Mouse (Mus musculus): ENCODE data around the gene Tcl1b5. TPM values are rescaled to one million over a fixed set of nuclear protein-coding genes. Genes with fewer than 3 reads are reported as not detected.
"Not testable (repeated sequence)": the region's sequence is repeated elsewhere in the genome, so short reads cannot be mapped to it uniquely, and the experiment has no call there.

The Tcl1b5 gene
- polyA plus RNA-seq, 1 experiment from 2014 or later = not detected

DNA sequence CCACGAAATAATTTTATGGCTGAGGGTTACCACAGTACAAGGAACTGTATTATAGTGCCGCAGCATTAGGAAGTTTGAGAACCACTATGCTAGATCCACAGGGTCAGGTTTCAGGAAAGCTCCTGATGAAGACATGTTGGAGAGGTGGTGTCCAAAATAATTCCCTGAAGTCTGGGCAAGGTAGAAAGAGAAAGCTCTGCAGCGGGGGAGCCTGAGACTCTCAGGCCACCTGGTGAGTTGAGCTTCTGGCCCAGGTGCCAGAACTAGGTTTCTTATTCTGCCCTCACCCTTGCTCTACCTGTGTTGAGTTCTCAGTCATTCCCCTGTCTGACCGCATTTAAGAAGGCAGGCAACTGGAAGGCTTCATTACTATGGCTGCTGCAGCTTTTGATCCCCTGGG lies 16.8 kb upstream of the Tcl1b5 start, which contains the start of gene Tcl1b1:
Tcl1b1 (plus strand) TSS at position 301 of the 400 bp plus-strand sequence.
- no peaks in the 10 kb centered on the region for H3K27me3 ChIP-seq
- in situ Hi-C loops (cut with MboI; ENCODE audit: low pct_unique_long_range_greater_than_20kb) = no loop called here
- POLR2A ChIA-PET = no interaction called here
- CTCF ChIA-PET = no interaction called here
- no peak for TF ChIP-seq CTCF (IDR thresholded peaks at IDR 0.05)
- DNase-seq (ENCODE audit: low read depth, low spot score) (no peak), ATAC-seq (no peak)

DNA sequence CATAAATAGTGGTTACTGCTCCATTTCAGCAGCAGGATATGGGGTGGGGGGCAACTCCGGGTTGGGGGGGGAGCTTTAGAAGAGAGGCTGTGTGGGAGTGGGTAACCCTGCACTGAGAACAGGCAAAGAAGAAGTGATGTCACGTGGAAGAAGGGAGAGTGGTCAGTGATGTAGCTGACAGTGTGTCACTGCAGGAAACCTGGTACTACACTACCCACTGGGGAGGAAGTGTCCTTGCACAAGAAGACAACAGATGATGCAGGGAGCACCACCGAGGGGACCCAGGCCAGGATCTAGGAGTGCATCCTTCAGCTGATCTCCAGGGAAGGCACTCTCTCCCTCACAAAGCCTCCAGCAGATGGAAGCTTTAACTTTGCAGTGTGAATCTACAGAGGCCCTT lies 9.4 kb upstream of the Tcl1b5 start:
- DNase-seq (ENCODE audit: low read depth, low spot score) (no peak), ATAC-seq (no peak)
- CTCF ChIA-PET = no interaction called here
- H3K27me3 ChIP-seq = peaks cover 10% of the 10 kb centered on the region
- in situ Hi-C loops (cut with MboI; ENCODE audit: low pct_unique_long_range_greater_than_20kb) = no loop called here
- no peak for TF ChIP-seq CTCF (IDR thresholded peaks at IDR 0.05)
- POLR2A ChIA-PET = no interaction called here

DNA sequence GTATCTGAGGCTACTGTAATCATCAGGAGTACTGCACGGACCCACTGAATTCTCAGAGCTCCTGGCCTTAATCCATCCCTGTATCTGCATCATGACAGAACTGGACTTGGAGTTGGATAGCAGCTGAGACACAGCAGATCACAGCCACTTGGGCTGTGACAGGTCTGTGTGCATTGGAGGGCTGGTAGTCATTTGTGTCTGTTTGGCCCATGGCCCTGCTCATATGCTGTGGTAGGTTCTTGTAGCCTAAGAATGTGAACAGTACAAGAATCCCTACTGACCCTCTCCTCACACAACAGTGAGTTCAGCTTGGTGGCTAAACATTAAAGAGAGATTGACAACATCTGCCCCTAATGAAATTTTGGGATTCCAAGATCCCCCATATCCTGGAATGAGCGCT lies 2.8 kb upstream of the Tcl1b5 start:
- CTCF ChIA-PET = no interaction called here
- no peak for ATAC-seq
- in situ Hi-C loops (cut with MboI; ENCODE audit: low pct_unique_long_range_greater_than_20kb) = no loop called here
- peaks cover 21% of the 10 kb centered on the region for H3K27me3 ChIP-seq
- DNase-seq (ENCODE audit: low read depth, low spot score) = no peak
- POLR2A ChIA-PET = no interaction called here
- no peak for TF ChIP-seq CTCF (IDR thresholded peaks at IDR 0.05)

DNA sequence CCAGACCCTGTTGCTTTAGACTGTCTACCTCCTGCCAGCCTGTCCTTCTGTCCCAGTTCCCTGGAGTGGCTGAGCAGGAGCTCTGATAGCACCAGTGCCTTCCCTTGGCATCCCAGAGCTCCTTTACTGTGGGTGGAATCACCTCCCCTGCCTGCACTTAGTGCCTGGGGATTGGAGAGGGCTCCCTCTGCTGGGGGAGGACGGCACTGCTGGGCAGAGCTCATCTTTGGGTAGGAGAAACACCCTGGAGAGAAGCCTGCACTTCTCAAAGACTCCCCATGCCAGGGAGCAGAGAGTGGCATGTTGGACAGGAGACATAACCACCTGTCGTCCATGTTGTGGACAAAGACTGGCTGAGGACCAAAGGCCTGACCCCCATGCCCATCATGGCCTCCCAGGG lies 1.8 kb upstream of the Tcl1b5 start:
- in situ Hi-C loops (cut with MboI; ENCODE audit: low pct_unique_long_range_greater_than_20kb); DNase-seq (ENCODE audit: low read depth, low spot score): not testable (repeated sequence)

DNA sequence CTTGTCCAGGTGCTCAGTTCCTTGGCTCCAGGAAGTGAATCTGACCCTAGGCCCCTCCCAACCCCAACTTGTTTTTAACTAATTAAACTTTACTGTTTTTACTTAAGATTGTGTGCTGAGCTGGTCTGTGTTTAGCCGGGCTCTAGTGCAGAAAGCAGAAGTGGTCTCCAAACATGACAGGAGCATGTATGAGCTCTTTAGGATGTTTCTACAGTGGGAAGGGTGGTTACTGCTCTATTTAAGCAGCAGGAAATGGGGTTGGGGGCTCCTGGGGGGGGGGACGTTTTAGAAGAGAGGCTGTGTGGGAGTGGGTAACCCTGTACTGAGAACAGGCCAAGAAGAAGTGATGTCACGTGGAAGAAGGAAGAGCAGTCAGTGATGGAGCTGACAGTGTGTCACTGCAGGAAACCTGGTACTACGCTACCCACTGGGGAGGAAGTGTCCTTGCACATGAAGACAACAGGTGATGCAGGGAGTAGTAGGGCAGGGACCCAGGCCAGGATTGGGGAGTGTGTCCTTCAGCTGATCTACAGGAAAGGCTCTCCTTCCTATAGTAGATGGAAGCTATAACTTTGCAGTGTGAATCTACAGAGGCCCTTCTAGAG lies 5.0 kb downstream of the Tcl1b5 start:
- DNase-seq (ENCODE audit: low read depth, low spot score); H3K27me3 ChIP-seq; POLR2A ChIA-PET; in situ Hi-C loops (cut with MboI; ENCODE audit: low pct_unique_long_range_greater_than_20kb); CTCF ChIA-PET; ATAC-seq: not testable (repeated sequence)

More for the DNA sequence above, 1.8 kb upstream of the Tcl1b5 start:
- ATAC-seq = peak; percentile 65
- POLR2A ChIA-PET, CTCF ChIA-PET: not testable (repeated sequence)
- H3K27me3 ChIP-seq = peaks cover 21% of the 10 kb centered on the region
- TF ChIP-seq CTCF (IDR thresholded peaks at IDR 0.05) = peak; percentile 46

DNA sequence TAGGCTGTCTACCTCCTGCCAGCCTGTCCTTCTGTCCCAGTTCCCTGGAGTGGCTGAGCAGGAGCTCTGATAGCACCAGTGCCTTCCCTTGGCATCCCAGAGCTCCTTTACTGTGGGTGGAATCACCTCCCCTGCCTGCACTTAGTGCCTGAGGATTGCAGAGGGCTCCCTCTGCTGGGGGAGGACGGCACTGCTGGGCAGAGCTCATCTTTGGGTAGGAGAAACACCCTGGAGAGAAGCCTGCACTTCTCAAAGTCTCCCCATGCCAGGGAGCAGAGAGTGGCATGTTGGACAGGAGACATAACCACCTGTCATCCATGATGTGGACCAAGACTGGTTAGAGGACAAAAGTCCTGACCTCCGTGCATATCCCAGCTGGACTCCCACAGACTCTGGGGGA lies 12.8 kb downstream of the Tcl1b5 start:
- H3K27me3 ChIP-seq; ATAC-seq; DNase-seq (ENCODE audit: low read depth, low spot score); CTCF ChIA-PET; POLR2A ChIA-PET; in situ Hi-C loops (cut with MboI; ENCODE audit: low pct_unique_long_range_greater_than_20kb): not testable (repeated sequence)
- TF ChIP-seq CTCF (IDR thresholded peaks at IDR 0.05) = peak; percentile 37

DNA sequence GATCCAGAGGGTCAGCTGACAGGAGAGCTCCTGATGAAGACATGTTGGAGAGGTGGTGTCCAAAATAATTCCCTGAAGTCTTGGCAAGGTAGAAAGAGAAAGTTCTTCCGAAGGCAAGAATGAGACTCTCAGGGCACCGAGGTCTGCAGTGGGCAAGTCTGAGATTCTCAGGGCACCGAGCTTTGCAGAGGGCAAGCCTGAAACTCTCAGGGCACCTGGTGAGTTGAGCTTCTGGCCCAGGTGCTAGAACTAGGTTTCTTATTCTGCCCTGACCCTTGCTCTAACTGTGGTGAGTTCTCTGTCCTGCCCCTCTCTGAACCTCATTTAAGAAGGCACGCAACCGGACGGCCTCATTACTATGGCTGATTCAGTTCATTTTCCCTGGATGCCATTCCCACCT lies 14.6 kb downstream of the Tcl1b5 start, which contains the start of gene Tcl1b3:
Tcl1b3 (plus strand) TSS at position 301 of the 400 bp plus-strand sequence.
- CTCF ChIA-PET = not testable (repeated sequence)

DNA sequence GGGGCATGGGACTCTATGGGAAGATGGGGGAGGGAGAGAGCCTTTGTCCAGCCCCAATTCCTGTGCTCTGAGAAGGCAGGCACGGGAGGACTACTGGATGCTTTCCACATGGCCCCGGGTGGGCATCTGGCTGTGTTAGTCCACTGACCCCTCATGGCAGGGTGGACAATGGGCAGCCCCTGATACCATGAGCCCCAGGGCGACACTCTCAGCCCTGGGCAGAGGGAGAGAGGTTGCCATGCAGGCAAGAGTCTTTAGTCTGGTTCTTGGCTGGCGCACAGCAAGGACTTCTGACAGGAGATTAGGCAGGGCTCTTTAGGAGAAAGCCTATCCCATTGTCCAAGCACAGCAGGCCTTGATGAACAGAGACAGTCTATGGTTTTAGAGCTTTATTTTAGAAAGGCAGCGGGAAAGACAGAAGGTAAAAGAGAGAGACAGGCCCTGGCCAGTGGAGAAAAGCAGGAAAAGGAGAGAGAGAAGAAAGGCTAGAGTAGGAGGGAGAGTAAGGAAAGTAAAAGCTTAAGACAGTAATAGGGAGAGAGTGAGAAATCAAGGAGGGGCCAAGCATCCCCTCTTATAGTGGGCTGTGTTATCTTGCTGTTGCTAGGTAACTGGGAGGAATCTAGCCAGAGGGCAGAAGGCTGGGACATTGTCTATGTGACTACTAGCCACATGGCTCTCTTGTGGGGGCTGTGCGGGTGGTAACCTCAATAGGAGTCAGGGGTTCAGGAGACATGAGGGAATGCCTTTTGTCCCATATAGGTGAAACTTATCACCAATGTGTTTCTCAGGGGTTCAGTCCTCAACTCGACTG lies 23.7 kb downstream of the Tcl1b5 start:
- DNase-seq (ENCODE audit: low read depth, low spot score); POLR2A ChIA-PET; CTCF ChIA-PET; ATAC-seq; H3K27me3 ChIP-seq; in situ Hi-C loops (cut with MboI; ENCODE audit: low pct_unique_long_range_greater_than_20kb): not testable (repeated sequence)

More for the DNA sequence above, 14.6 kb downstream of the Tcl1b5 start, which contains the start of gene Tcl1b3:
- POLR2A ChIA-PET; in situ Hi-C loops (cut with MboI; ENCODE audit: low pct_unique_long_range_greater_than_20kb); DNase-seq (ENCODE audit: low read depth, low spot score); ATAC-seq; H3K27me3 ChIP-seq: not testable (repeated sequence)

DNA sequence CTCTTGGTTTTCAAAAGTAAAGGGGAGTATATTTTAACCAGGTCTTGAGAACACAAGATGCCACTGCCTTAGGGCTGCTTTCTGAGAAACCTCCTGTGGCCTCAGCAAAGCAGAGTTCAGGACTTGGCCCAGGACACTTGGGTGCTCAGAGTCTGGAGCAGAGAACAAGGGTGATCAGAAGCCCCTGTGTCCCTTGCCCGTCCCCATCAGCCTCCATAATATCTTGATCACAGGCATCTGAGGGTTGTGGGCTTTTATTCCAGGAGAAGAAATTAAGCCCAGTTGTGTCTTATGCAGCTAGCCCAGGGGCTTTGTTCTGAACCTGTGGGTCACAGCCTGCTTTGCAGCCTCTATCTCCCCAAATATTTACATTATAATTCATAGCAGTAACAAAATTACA lies 25.5 kb downstream of the Tcl1b5 start, which contains the start of gene Tcl1b4:
Tcl1b4 (plus strand) TSS at position 301 of the 400 bp plus-strand sequence.
- POLR2A ChIA-PET; DNase-seq (ENCODE audit: low read depth, low spot score); ATAC-seq; in situ Hi-C loops (cut with MboI; ENCODE audit: low pct_unique_long_range_greater_than_20kb); CTCF ChIA-PET; H3K27me3 ChIP-seq: not testable (repeated sequence)

DNA sequence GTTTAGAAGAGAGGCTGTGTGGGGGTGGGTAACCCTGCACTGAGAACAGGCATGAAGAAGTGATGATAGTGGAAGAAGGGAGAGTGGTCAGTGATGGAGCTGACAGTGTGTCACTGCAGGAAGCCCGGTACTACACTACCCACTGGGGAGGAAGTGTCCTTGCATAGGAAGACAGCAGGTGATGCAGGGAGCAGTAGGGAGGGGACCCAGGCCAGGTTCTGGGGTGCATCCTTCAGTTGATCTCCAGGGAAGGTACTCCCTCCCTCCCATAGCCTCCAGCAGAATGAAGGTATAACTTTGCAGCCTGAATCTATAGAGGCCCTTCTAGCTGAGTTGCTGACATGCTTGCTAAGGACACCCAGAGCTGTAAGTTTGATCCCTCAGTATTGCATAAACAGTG lies 30.9 kb downstream of the Tcl1b5 start:
- ATAC-seq (no peak), DNase-seq (ENCODE audit: low read depth, low spot score) (no peak)
- no peak for TF ChIP-seq CTCF (IDR thresholded peaks at IDR 0.05)
- ChIA-PET CTCF (no interaction called here), POLR2A (interaction anchor here (0.7 kb wide), 1 partner anchor 1581 kb away, joined by 4 read pairs; no protein-coding TSS in a partner anchor)
- in situ Hi-C loops (cut with MboI; ENCODE audit: low pct_unique_long_range_greater_than_20kb) = no loop called here
- peaks cover 19% of the 10 kb centered on the region for H3K27me3 ChIP-seq

DNA sequence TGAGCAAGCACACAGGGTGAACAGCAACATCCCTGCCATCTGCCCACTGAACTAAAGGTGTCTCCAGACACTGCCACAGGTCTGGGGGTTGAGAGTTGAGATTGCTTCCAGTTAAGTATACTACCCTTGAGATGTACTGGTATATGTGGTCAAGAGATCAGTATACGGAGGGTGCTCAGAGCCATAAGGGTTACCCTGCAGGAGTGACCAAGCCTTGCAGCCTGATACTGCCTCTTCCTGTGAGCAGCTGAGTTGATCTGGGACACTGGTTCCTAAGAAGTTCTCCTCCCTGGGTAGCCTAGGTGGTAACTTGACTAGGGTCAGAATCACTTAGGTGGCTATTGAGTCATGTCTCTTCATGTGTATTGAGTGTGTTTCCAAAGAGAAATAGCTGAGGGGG lies 32.3 kb downstream of the Tcl1b5 start:
- no peak for TF ChIP-seq CTCF (IDR thresholded peaks at IDR 0.05)
- DNase-seq (ENCODE audit: low read depth, low spot score) = no peak
- in situ Hi-C loops (cut with MboI; ENCODE audit: low pct_unique_long_range_greater_than_20kb) = no loop called here
- peaks cover 21% of the 10 kb centered on the region for H3K27me3 ChIP-seq
- CTCF ChIA-PET = no interaction called here
- no peak for ATAC-seq
- POLR2A ChIA-PET = no interaction called here
